27 mouse cellular contexts compared by ENCODE assay signal in genomic region chr8:13179948-13180347, GRCm38 (mm10). TPM values are rescaled to one million over a fixed set of nuclear protein-coding genes. Genes with fewer than 3 reads are reported as not detected.
A peak's percentile ranks its signal among the peaks of the same experiment; 100 is the strongest.
DNase-seq lines count a peak whose midpoint lies in the region; ATAC-seq and TF ChIP-seq lines count a peak whose summit lies in the region.
"Had no signal": no experiment of that assay in that cellular context is flagged by ENCODE, and none has a peak within 500 bp of the region (broad histone marks: within the 10 kb centered on the region; RNA-seq: fewer than 3 reads in every experiment).

No protein-coding gene starts in this region.

- peak; percentile 23 to 42 for DNase-seq in cerebellum, postnatal 10 days
- DNase-seq in heart, adult 2 months, result no peak
- DNase-seq in kidney, adult 11 months, result peak; percentile 34
- no peak for DNase-seq in kidney, adult 18-20 months
- peak; percentile 30 for DNase-seq in NIH3T3 (ENCODE audit: low read depth)
- DNase-seq in lung, adult 2 months, result no peak
- DNase-seq: adrenal gland, postnatal 25 days; cerebellum, adult 8-10 months; cerebellum, postnatal 36 days; embryo, embryonic 11 days; gastrocnemius, postnatal 25 days; heart, adult 18-20 months; heart, postnatal 36 days; liver, embryonic 13.5 days; lung, embryonic 14.5 days; lung, postnatal 14 days; right cerebral cortex, postnatal 25 days had no signal

- peaks cover 27% of the 10 kb centered on the region for H3K4me1 ChIP-seq in heart, embryonic 12.5 days (replicated peaks)
- H3K4me1 ChIP-seq in heart, adult 2 months (ENCODE audit: control insufficient read depth, insufficient read depth, low read length), result no peaks in the 10 kb centered on the region; the same call in 1 of the 2 replicates
- peaks cover 4% of the 10 kb centered on the region; the same call in 1 of the 2 replicates for H3K4me1 ChIP-seq in lung, adult 2 months (ENCODE audit: control insufficient read depth, insufficient read depth, low read length)
- H3K4me1 ChIP-seq: forebrain, embryonic 12.5 days; hindbrain, embryonic 13.5 days; limb, embryonic 13.5 days; midbrain, embryonic 15.5 days; stomach, embryonic 15.5 days had no signal

- TF ChIP-seq EP300 in heart, adult 2 months (IDR thresholded peaks at IDR 0.05; ENCODE audit: insufficient read depth, low read depth, low read length), result no peak

- no peak for TF ChIP-seq CTCF in heart, adult 2 months (IDR thresholded peaks at IDR 0.05)
- no peak for TF ChIP-seq CTCF in lung, adult 2 months (IDR thresholded peaks at IDR 0.05; ENCODE audit: insufficient read depth, low read length)

- no peaks in the 10 kb centered on the region for H3K9me3 ChIP-seq in heart, embryonic 12.5 days (replicated peaks)
- H3K9me3 ChIP-seq: forebrain, embryonic 12.5 days; hindbrain, embryonic 13.5 days; kidney, embryonic 15.5 days; limb, embryonic 13.5 days; liver, embryonic 13.5 days; midbrain, embryonic 15.5 days; stomach, embryonic 15.5 days had no signal

- WGBS in heart, embryonic 12.5 days, result 70% methylated on average over 7 of the region's 7 CpGs
- WGBS in heart, adult 2 months, result 46% methylated on average over 7 of the region's 7 CpGs
- WGBS in lung, adult 2 months, result 61% methylated on average over 7 of the region's 7 CpGs

- intact Hi-C loops in heart, adult 2 months (cut with DNase I), result no loop called here

- H3K27ac ChIP-seq in heart, embryonic 12.5 days (ENCODE audit: poor library complexity, severe bottlenecking), result peak overlapping the region; percentile 13; the same call in 1 of the 2 replicates
- no peak overlapping the region for H3K27ac ChIP-seq in heart, adult 2 months
- H3K27ac ChIP-seq: forebrain, embryonic 12.5 days; hindbrain, embryonic 13.5 days; kidney, embryonic 15.5 days; limb, embryonic 13.5 days; liver, embryonic 13.5 days; midbrain, embryonic 15.5 days; stomach, embryonic 15.5 days had no signal

- ATAC-seq in cerebellum, adult (ENCODE audit: insufficient number of reproducible peaks, low FRiP score, low TSS enrichment), result no peak
- no peak for ATAC-seq in heart, embryonic 12.5 days (ENCODE audit: insufficient number of reproducible peaks, low FRiP score)
- ATAC-seq: intestine, postnatal 0 days; midbrain, embryonic 15.5 days had no signal

- peaks cover 39% of the 10 kb centered on the region for H3K36me3 ChIP-seq in heart, embryonic 12.5 days
- H3K36me3 ChIP-seq in heart, adult 2 months (ENCODE audit: control insufficient read depth, insufficient read depth, low read length), result no peaks in the 10 kb centered on the region

- no peak overlapping the region for H3K4me3 ChIP-seq in heart, embryonic 12.5 days
- H3K4me3 ChIP-seq in heart, adult 2 months, result no peak overlapping the region
- no peak overlapping the region for H3K4me3 ChIP-seq in lung, adult 2 months (replicated peaks; ENCODE audit: extremely low read depth, low read depth, low read length)
- H3K4me3 ChIP-seq: erythroblast, embryonic 14.5 days; forebrain, embryonic 12.5 days; hindbrain, embryonic 13.5 days; kidney, embryonic 15.5 days; limb, embryonic 13.5 days; liver, embryonic 13.5 days; midbrain, embryonic 15.5 days; stomach, embryonic 15.5 days had no signal

- H3K27me3 ChIP-seq in heart, embryonic 12.5 days (replicated peaks), result no peaks in the 10 kb centered on the region
- H3K27me3 ChIP-seq in heart, adult 2 months (ENCODE audit: control insufficient read depth, insufficient read depth, low read length), result no peaks in the 10 kb centered on the region
- H3K27me3 ChIP-seq: forebrain, embryonic 12.5 days; hindbrain, embryonic 13.5 days; kidney, embryonic 15.5 days; limb, embryonic 13.5 days; liver, embryonic 13.5 days; midbrain, embryonic 15.5 days; stomach, embryonic 15.5 days had no signal

- TF ChIP-seq POLR2A in heart, adult 2 months (IDR thresholded peaks at IDR 0.05; ENCODE audit: insufficient read depth, low read depth, low read length), result no peak
- TF ChIP-seq POLR2A in lung, adult 2 months (IDR thresholded peaks at IDR 0.05; ENCODE audit: borderline replicate concordance, extremely low read depth, low read depth, low read length), result no peak

- no peak overlapping the region for H3K4me2 ChIP-seq in heart, embryonic 12.5 days
- H3K4me2 ChIP-seq: forebrain, embryonic 12.5 days; hindbrain, embryonic 13.5 days; kidney, embryonic 15.5 days; limb, embryonic 13.5 days; liver, embryonic 13.5 days; lung, embryonic 14.5 days; midbrain, embryonic 15.5 days; stomach, embryonic 15.5 days had no signal

- no peak overlapping the region for H3K9ac ChIP-seq in heart, embryonic 12.5 days
- H3K9ac ChIP-seq in heart, adult 2 months (ENCODE audit: low read depth, low read length), result no peak overlapping the region
- H3K9ac ChIP-seq: forebrain, embryonic 12.5 days; hindbrain, embryonic 13.5 days; kidney, embryonic 15.5 days; limb, embryonic 13.5 days; liver, embryonic 13.5 days; lung, embryonic 14.5 days; midbrain, embryonic 15.5 days; stomach, embryonic 15.5 days had no signal

- no peaks in the 10 kb centered on the region for H3K79me2 ChIP-seq in heart, adult 2 months (replicated peaks; ENCODE audit: control insufficient read depth, insufficient read depth, low read length)

RNA-seq across cellular contexts. Expression of gene Grtp1, which starts 20.5 kb away (rescaled TPM):
- polyA plus RNA-seq in heart, embryonic 12.5 days (2016; fragmentation: Nextera tagmentation; extraction: Ambion mirVana), result 19.8 and 22.7 TPM in 2 replicates
- total RNA-seq in heart, adult 2 months (2021), result 1 to 10 TPM; 3.9 to 5.1 TPM
- 3.8 and 5.6 TPM in 2 replicates for polyA plus RNA-seq in heart, adult 2 months (2012; rRNA removed)
- 19.0 and 21.4 TPM in 2 replicates for polyA plus RNA-seq in lung, adult 2 months (2012; rRNA removed)

RNA-seq across cellular contexts. Expression of gene Lamp1, which starts 21.0 kb away (rescaled TPM):
- polyA plus RNA-seq in heart, embryonic 12.5 days (2016; fragmentation: Nextera tagmentation; extraction: Ambion mirVana), result 364 and 372 TPM in 2 replicates
- total RNA-seq in heart, adult 2 months (2021), result 100 to 1,000 TPM; 406 to 437 TPM
- polyA plus RNA-seq in heart, adult 2 months (2012; rRNA removed), result 462 and 645 TPM in 2 replicates
- 602 and 729 TPM in 2 replicates for polyA plus RNA-seq in lung, adult 2 months (2012; rRNA removed)

Comparison
In these comparisons a context has a peak if more than half of its experiments do, and no peak if none do; other contexts are left out.
1. DNase-seq: peak in cerebellum, postnatal 10 days (2 of 2), kidney, adult 11 months (single experiment) and NIH3T3 (single experiment); none in heart, adult 2 months (0 of 2), kidney, adult 18-20 months (single experiment) and lung, adult 2 months (single experiment).